Mouse (Mus musculus) large intestine, adult 2 months (tissue): ENCODE measurements around the gene Rpl9-ps6. TPM values are rescaled to one million over a fixed set of nuclear protein-coding genes. Genes with fewer than 3 reads are reported as not detected.

Source experiments
- DNase-seq: peaks from one replicate; pipeline ENCODE4 v3.0.0-alpha.2; 2012; ENCODE audit warnings: low read depth, low spot score
- WGBS: fragments of 180-500 bp; shearing (Covaris S2); methylation state at CpG from one replicate; pipeline ENCODE4 v1.1.7; 2018; 5-methylcytosine and 5-hydroxymethylcytosine counted together
- polyA plus RNA-seq: library from polyadenylated mRNA; depleted of rRNA; stranded (reverse); fragments of >200 nt; gene quantifications from 2 replicates; pipeline ENCODE4 v1.2.3, GENCODE M21; 2012; rRNA removed

Gene Rpl9-ps6
- polyA plus RNA-seq, 1 experiment = 11.0 TPM

DNA sequence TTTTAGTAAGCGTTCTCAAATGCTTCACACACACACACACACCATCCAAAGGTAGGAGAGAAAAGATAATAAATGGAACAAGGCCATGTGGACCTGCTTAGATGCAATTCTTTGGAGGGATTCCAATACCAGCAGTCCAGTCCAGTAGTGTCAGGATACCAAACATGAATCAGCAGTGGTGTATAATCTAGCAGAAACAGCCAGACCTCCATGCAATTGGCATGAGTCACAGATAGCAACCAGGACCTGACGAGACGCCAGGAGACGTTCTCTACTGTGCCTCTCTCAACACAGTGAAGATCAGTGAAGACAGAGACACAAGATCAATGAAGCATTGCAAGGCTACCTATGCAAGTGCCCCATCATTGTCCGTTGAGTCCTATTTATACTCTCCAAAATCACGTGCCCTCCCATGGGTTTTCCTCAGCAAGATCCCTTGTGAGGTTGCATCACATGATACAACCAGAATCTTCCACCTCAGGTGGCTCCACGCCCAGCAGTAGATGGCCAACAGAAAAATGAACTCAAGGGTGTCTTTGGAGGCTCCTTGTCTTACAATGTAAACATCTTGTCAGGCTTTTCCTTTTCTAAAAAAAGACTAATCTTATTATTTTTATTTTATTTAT, 49.6 kb downstream of the Rpl9-ps6 start:
- 74% methylated on average over 7 of the region's 7 CpGs for WGBS
- no peak for DNase-seq

Other genes starting within 250 kb of the Rpl9-ps6 start
- gene Sgms1, start 76.9 kb downstream of the Rpl9-ps6 start, polyA plus RNA-seq = 18.3 and 24.7 TPM in 2 replicates
- gene Minpp1, start 19.2 kb upstream of the Rpl9-ps6 start, polyA plus RNA-seq = 27.8 and 39.6 TPM in 2 replicates
- 13.7 and 30.0 TPM in 2 replicates for gene Papss2, start 129.2 kb upstream of the Rpl9-ps6 start, polyA plus RNA-seq